Mouse (Mus musculus): Measurements from ENCODE around the gene Tenm4. TPM values are rescaled to one million over a fixed set of nuclear protein-coding genes. Genes with fewer than 3 reads are reported as not detected.

Tenm4 gene
- total and polyA plus RNA-seq, 2 experiments: 0.09 to 0.11 TPM

- 88% methylated on average over 5 of the region's 5 CpGs for WGBS
- H3K4me1 ChIP-seq (ENCODE audit: control insufficient read depth, insufficient read depth, low read length): no peaks in the 10 kb centered on the region
Observed at GRCm38 (mm10) chr7:96500108-96500507, 329.1 kb downstream of the Tenm4 start.

GRCm38 (mm10) chr7:96500797-96501196 lies 329.8 kb downstream of the Tenm4 start:
- H3K79me2 ChIP-seq (ENCODE audit: control insufficient read depth, insufficient read depth, low read length): no peaks in the 10 kb centered on the region
- 78% methylated on average over 4 of the region's 4 CpGs for WGBS
- H3K9ac ChIP-seq (ENCODE audit: low read depth, low read length): no peak overlapping the region
- no peak overlapping the region for H3K27ac ChIP-seq (replicated peaks; ENCODE audit: insufficient read depth, low read depth, low read length)
- TF ChIP-seq POLR2A (IDR thresholded peaks at IDR 0.05; ENCODE audit: extremely low read depth, insufficient read depth, low read length): no peak
- TF ChIP-seq CTCF (IDR thresholded peaks at IDR 0.05; ENCODE audit: low read depth, low read length): no peak
- no peaks in the 10 kb centered on the region for H3K4me1 ChIP-seq (ENCODE audit: control insufficient read depth, insufficient read depth, low read length)
- H3K36me3 ChIP-seq (ENCODE audit: control insufficient read depth, insufficient read depth, low read length): no peaks in the 10 kb centered on the region
- DNase-seq (ENCODE audit: extremely low read depth, low read depth, low spot score): no peak
- H3K27me3 ChIP-seq (ENCODE audit: control insufficient read depth, insufficient read depth, low read length): no peaks in the 10 kb centered on the region
- H3K4me3 ChIP-seq (ENCODE audit: insufficient read depth, low read depth, low read length): no peak overlapping the region

More at GRCm38 (mm10) chr7:96500108-96500507, 329.1 kb downstream of the Tenm4 start:
- Histone ChIP-seq H3K27me3 (ENCODE audit: control insufficient read depth, insufficient read depth, low read length) (no peaks in the 10 kb centered on the region), H3K27ac (replicated peaks; ENCODE audit: insufficient read depth, low read depth, low read length) (no peak overlapping the region), H3K79me2 (ENCODE audit: control insufficient read depth, insufficient read depth, low read length) (no peaks in the 10 kb centered on the region), H3K9ac (ENCODE audit: low read depth, low read length) (no peak overlapping the region), H3K4me3 (ENCODE audit: insufficient read depth, low read depth, low read length) (no peak overlapping the region), H3K36me3 (ENCODE audit: control insufficient read depth, insufficient read depth, low read length) (no peaks in the 10 kb centered on the region)
- no peak for TF ChIP-seq POLR2A (IDR thresholded peaks at IDR 0.05; ENCODE audit: extremely low read depth, insufficient read depth, low read length)
- TF ChIP-seq CTCF (IDR thresholded peaks at IDR 0.05; ENCODE audit: low read depth, low read length): no peak
- no peak for DNase-seq (ENCODE audit: extremely low read depth, low read depth, low spot score)

GRCm38 (mm10) chr7:96502321-96502973 lies 331.4 kb downstream of the Tenm4 start:
- Histone ChIP-seq H3K4me1 (ENCODE audit: control insufficient read depth, insufficient read depth, low read length) (no peaks in the 10 kb centered on the region), H3K27ac (replicated peaks; ENCODE audit: insufficient read depth, low read depth, low read length) (no peak overlapping the region), H3K27me3 (ENCODE audit: control insufficient read depth, insufficient read depth, low read length) (no peaks in the 10 kb centered on the region), H3K9ac (ENCODE audit: low read depth, low read length) (no peak overlapping the region), H3K4me3 (ENCODE audit: insufficient read depth, low read depth, low read length) (no peak overlapping the region), H3K36me3 (ENCODE audit: control insufficient read depth, insufficient read depth, low read length) (no peaks in the 10 kb centered on the region), H3K79me2 (ENCODE audit: control insufficient read depth, insufficient read depth, low read length) (no peaks in the 10 kb centered on the region)
- TF ChIP-seq CTCF (IDR thresholded peaks at IDR 0.05; ENCODE audit: low read depth, low read length) (no peak), POLR2A (IDR thresholded peaks at IDR 0.05; ENCODE audit: extremely low read depth, insufficient read depth, low read length) (no peak)
- DNase-seq (ENCODE audit: extremely low read depth, low read depth, low spot score): no peak
- 62% methylated on average over 11 of the region's 11 CpGs for WGBS

- H3K9ac ChIP-seq (ENCODE audit: low read depth, low read length): no peak overlapping the region
- H3K36me3 ChIP-seq (ENCODE audit: control insufficient read depth, insufficient read depth, low read length): no peaks in the 10 kb centered on the region
- DNase-seq (ENCODE audit: extremely low read depth, low read depth, low spot score): no peak
- no peaks in the 10 kb centered on the region for H3K4me1 ChIP-seq (ENCODE audit: control insufficient read depth, insufficient read depth, low read length)
- H3K4me3 ChIP-seq (ENCODE audit: insufficient read depth, low read depth, low read length): no peak overlapping the region
- no peaks in the 10 kb centered on the region for H3K79me2 ChIP-seq (ENCODE audit: control insufficient read depth, insufficient read depth, low read length)
- 79% methylated on average over 6 of the region's 6 CpGs for WGBS
- no peaks in the 10 kb centered on the region for H3K27me3 ChIP-seq (ENCODE audit: control insufficient read depth, insufficient read depth, low read length)
- TF ChIP-seq CTCF (IDR thresholded peaks at IDR 0.05; ENCODE audit: low read depth, low read length) (no peak), POLR2A (IDR thresholded peaks at IDR 0.05; ENCODE audit: extremely low read depth, insufficient read depth, low read length) (no peak)
- no peak overlapping the region for H3K27ac ChIP-seq (replicated peaks; ENCODE audit: insufficient read depth, low read depth, low read length)
Observed at GRCm38 (mm10) chr7:96505538-96505937, 334.5 kb downstream of the Tenm4 start.

GRCm38 (mm10) chr7:96507046-96507445 lies 336.0 kb downstream of the Tenm4 start:
- Histone ChIP-seq H3K79me2 (ENCODE audit: control insufficient read depth, insufficient read depth, low read length) (no peaks in the 10 kb centered on the region), H3K4me1 (ENCODE audit: control insufficient read depth, insufficient read depth, low read length) (no peaks in the 10 kb centered on the region), H3K9ac (ENCODE audit: low read depth, low read length) (no peak overlapping the region), H3K27me3 (ENCODE audit: control insufficient read depth, insufficient read depth, low read length) (no peaks in the 10 kb centered on the region), H3K36me3 (ENCODE audit: control insufficient read depth, insufficient read depth, low read length) (no peaks in the 10 kb centered on the region), H3K4me3 (ENCODE audit: insufficient read depth, low read depth, low read length) (no peak overlapping the region), H3K27ac (replicated peaks; ENCODE audit: insufficient read depth, low read depth, low read length) (no peak overlapping the region)
- TF ChIP-seq CTCF (IDR thresholded peaks at IDR 0.05; ENCODE audit: low read depth, low read length) (no peak), POLR2A (IDR thresholded peaks at IDR 0.05; ENCODE audit: extremely low read depth, insufficient read depth, low read length) (no peak)
- 91% methylated on average over 8 of the region's 8 CpGs for WGBS
- DNase-seq (ENCODE audit: extremely low read depth, low read depth, low spot score): no peak

- no peaks in the 10 kb centered on the region for H3K79me2 ChIP-seq (ENCODE audit: control insufficient read depth, insufficient read depth, low read length)
- no peak overlapping the region for H3K27ac ChIP-seq (replicated peaks; ENCODE audit: insufficient read depth, low read depth, low read length)
- H3K27me3 ChIP-seq (ENCODE audit: control insufficient read depth, insufficient read depth, low read length): no peaks in the 10 kb centered on the region
- no peak overlapping the region for H3K9ac ChIP-seq (ENCODE audit: low read depth, low read length)
- no peaks in the 10 kb centered on the region for H3K36me3 ChIP-seq (ENCODE audit: control insufficient read depth, insufficient read depth, low read length)
- TF ChIP-seq POLR2A (IDR thresholded peaks at IDR 0.05; ENCODE audit: extremely low read depth, insufficient read depth, low read length): no peak
- TF ChIP-seq CTCF (IDR thresholded peaks at IDR 0.05; ENCODE audit: low read depth, low read length): no peak
- WGBS: 87% methylated on average over 5 of the region's 5 CpGs
- H3K4me1 ChIP-seq (ENCODE audit: control insufficient read depth, insufficient read depth, low read length): no peaks in the 10 kb centered on the region
- no peak overlapping the region for H3K4me3 ChIP-seq (ENCODE audit: insufficient read depth, low read depth, low read length)
- no peak for DNase-seq (ENCODE audit: extremely low read depth, low read depth, low spot score)
Observed at GRCm38 (mm10) chr7:96510396-96510795, 339.4 kb downstream of the Tenm4 start.

Measured in liver, adult 2 months (tissue).